Mouse (Mus musculus) CH12.LX (cell line): Measurements from ENCODE around the gene Rapgef2.

Experiments used
- CTCF ChIP-seq, 2 experiments: IDR thresholded peaks in 1 of 2; conservative IDR thresholded peaks in 1 of 2; 2 replicates each; pipeline ENCODE4 v1.5.1; 2011 to 2012; ENCODE audit warnings: low read depth in 2 of 2, low read length in 2 of 2, improper control_type of control experiment in 1 of 2, inconsistent platforms in 1 of 2, mild to moderate bottlenecking in 1 of 2, moderate library complexity in 1 of 2
- IRF4 ChIP-seq: IDR thresholded peaks from 2 replicates; pipeline ENCODE4 v1.6.1; 2014; ENCODE audit warnings: low read depth, mild to moderate bottlenecking, inconsistent platforms, low read length, improper control_type of control experiment
- MAX ChIP-seq: IDR thresholded peaks from 2 replicates; pipeline ENCODE4 v1.6.1; 2011; ENCODE audit warnings: low read length, improper control_type of control experiment
- NELFE ChIP-seq: IDR thresholded peaks from 2 replicates; pipeline ENCODE4 v1.6.1; 2011; ENCODE audit warnings: low read depth, low read length, improper control_type of control experiment
- POLR2A ChIP-seq: IDR thresholded peaks from 2 replicates; pipeline ENCODE4 v1.6.1; 2011; ENCODE audit warnings: low read depth, mild to moderate bottlenecking, improper control_type of control experiment, low read length
- SMC3 ChIP-seq: IDR thresholded peaks from 2 replicates; pipeline ENCODE4 v1.6.1; 2011; ENCODE audit warnings: low read depth, low read length, improper control_type of control experiment
- UBTF ChIP-seq: IDR thresholded peaks from 2 replicates; pipeline ENCODE4 v1.6.1; 2012; ENCODE audit warnings: low read depth, mild to moderate bottlenecking, inconsistent platforms, low read length, improper control_type of control experiment, moderate library complexity
- USF2 ChIP-seq: conservative IDR thresholded peaks from 2 replicates; pipeline ENCODE4 v1.6.1; 2011; ENCODE audit warnings: low read depth, low read length, improper control_type of control experiment

GRCm38 (mm10) chr3:79110153-79110552, 176.2 kb downstream of the Rapgef2 start:
- TF ChIP-seq CTCF (conservative IDR thresholded peaks at IDR 0.05 in 1 of 2, IDR thresholded peaks at IDR 0.05 in 1 of 2; ENCODE audit: low read depth in 2 of 2, low read length in 2 of 2): peak; percentile 46 to 50; a peak in 3 of 4 replicates
- TF ChIP-seq POLR2A: no peak
- no peak for TF ChIP-seq NELFE
- no peak for TF ChIP-seq MAX
- TF ChIP-seq UBTF: no peak
- TF ChIP-seq IRF4: no peak
- TF ChIP-seq USF2: no peak
- TF ChIP-seq SMC3: peak; percentile 18; the same call in 1 of the 2 replicates
